Comparison of ENCODE assay signal across 20 mouse cellular contexts in the genomic region with DNA sequence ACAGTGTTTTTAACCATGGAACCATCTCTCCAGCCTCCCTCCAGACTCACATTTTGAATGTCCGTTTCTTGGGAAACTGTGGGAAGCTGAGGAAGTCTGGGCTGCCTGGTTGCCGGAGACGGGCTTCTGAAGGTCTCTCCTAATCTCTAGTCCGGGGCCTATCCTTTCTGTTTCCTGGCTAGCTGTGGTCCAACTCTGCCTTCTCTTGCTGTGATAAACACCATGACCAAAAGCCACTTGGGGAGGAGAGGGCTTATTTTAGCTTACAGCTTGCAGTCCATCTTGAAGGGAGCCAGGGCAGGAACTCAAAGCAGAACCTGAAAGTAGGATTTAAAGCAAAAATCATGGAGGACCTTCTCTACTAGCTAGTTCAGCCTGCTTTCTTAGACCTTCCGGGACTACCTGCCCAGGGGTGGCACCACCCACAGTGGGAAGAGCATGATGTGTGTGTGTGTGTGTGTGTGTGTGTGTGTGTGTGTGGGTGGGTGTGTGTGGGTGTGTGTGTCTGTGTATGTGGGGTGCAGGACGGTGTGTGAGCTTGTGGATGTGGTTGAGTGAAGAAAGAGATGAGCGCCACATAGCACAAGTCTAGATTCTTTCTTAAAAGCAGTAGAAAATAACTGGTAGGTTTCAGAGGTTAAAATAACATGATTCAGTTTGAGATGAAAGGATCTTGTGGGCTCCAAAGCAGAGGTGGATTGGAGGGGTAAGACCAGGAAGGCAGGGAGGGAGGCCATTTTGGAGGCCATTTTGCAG.
DNase-seq lines count a peak whose midpoint lies in the region; ATAC-seq and TF ChIP-seq lines count a peak whose summit lies in the region.
"Had no signal": no experiment of that assay in that cellular context is flagged by ENCODE, and none has a peak within 500 bp of the region (broad histone marks: within the 10 kb centered on the region; RNA-seq: fewer than 3 reads in every experiment).

No protein-coding gene starts in this region.

- no peak for TF ChIP-seq POLR2A in thymus, adult 2 months (IDR thresholded peaks at IDR 0.05; ENCODE audit: control insufficient read depth, extremely low read depth, insufficient read depth, low read length, poor library complexity)

- H3K4me2 ChIP-seq in liver, embryonic 13.5 days: no peak overlapping the region
- H3K4me2 ChIP-seq in liver, postnatal 0 days (ENCODE audit: low read depth, low read length): no peak overlapping the region
- H3K4me2 ChIP-seq: embryonic facial prominence, embryonic 15.5 days; heart, embryonic 15.5 days; hindbrain, embryonic 14.5 days; kidney, embryonic 15.5 days; midbrain, embryonic 13.5 days had no signal

- no peak for TF ChIP-seq EP300 in liver, postnatal 0 days (IDR thresholded peaks at IDR 0.05; ENCODE audit: low read depth)

- TF ChIP-seq CTCF in liver, postnatal 0 days (IDR thresholded peaks at IDR 0.05; ENCODE audit: low read depth): no peak
- TF ChIP-seq CTCF in thymus, adult 2 months (IDR thresholded peaks at IDR 0.05; ENCODE audit: borderline replicate concordance, control insufficient read depth, extremely low read depth, insufficient read depth, low read length, poor library complexity): no peak

- peak overlapping the region; percentile 15 for H3K27ac ChIP-seq in liver, embryonic 13.5 days
- no peak overlapping the region for H3K27ac ChIP-seq in liver, postnatal 0 days (ENCODE audit: low read depth)
- H3K27ac ChIP-seq in thymus, adult 2 months (ENCODE audit: control insufficient read depth, insufficient read depth, low read length): peak overlapping the region; percentile 86
- H3K27ac ChIP-seq: embryonic facial prominence, embryonic 15.5 days; gastrocnemius, adult 2 months; heart, embryonic 15.5 days; hindbrain, embryonic 14.5 days; kidney, embryonic 15.5 days; midbrain, embryonic 13.5 days had no signal

- peaks cover 53% of the 10 kb centered on the region for H3K4me1 ChIP-seq in liver, embryonic 13.5 days (replicated peaks)
- no peaks in the 10 kb centered on the region for H3K4me1 ChIP-seq in liver, postnatal 0 days (ENCODE audit: insufficient read depth)
- H3K4me1 ChIP-seq in thymus, adult 2 months (replicated peaks; ENCODE audit: control insufficient read depth, insufficient read depth, low read length): peaks cover 24% of the 10 kb centered on the region
- H3K4me1 ChIP-seq: embryonic facial prominence, embryonic 15.5 days; heart, embryonic 15.5 days; kidney, embryonic 15.5 days; midbrain, embryonic 13.5 days had no signal

- H3K27me3 ChIP-seq in liver, embryonic 13.5 days: no peaks in the 10 kb centered on the region
- no peaks in the 10 kb centered on the region for H3K27me3 ChIP-seq in liver, postnatal 0 days (ENCODE audit: insufficient read depth, low read length)
- no peaks in the 10 kb centered on the region for H3K27me3 ChIP-seq in thymus, adult 2 months (ENCODE audit: control insufficient read depth, insufficient read depth, low read length)
- H3K27me3 ChIP-seq: embryonic facial prominence, embryonic 15.5 days; heart, embryonic 15.5 days; kidney, embryonic 15.5 days; midbrain, embryonic 13.5 days had no signal

- no peak overlapping the region for H3K9ac ChIP-seq in liver, embryonic 13.5 days
- no peak overlapping the region for H3K9ac ChIP-seq in liver, postnatal 0 days (replicated peaks)
- H3K9ac ChIP-seq: embryonic facial prominence, embryonic 15.5 days; heart, embryonic 15.5 days; hindbrain, embryonic 14.5 days; kidney, embryonic 15.5 days; midbrain, embryonic 13.5 days had no signal

- no peaks in the 10 kb centered on the region for H3K9me3 ChIP-seq in liver, embryonic 13.5 days (replicated peaks)
- H3K9me3 ChIP-seq in liver, postnatal 0 days (ENCODE audit: low read length): no peaks in the 10 kb centered on the region
- H3K9me3 ChIP-seq: embryonic facial prominence, embryonic 15.5 days; heart, embryonic 15.5 days; kidney, embryonic 15.5 days; midbrain, embryonic 13.5 days had no signal

- 46% methylated on average over 7 of the region's 7 CpGs for WGBS in liver, embryonic 13.5 days (ENCODE audit: insufficient replicate concordance)
- WGBS in liver, postnatal 0 days (ENCODE audit: insufficient replicate concordance): 72% methylated on average over 7 of the region's 7 CpGs
- 67% methylated on average over 7 of the region's 7 CpGs for WGBS in thymus, adult 2 months

- no peaks in the 10 kb centered on the region for H3K36me3 ChIP-seq in liver, embryonic 13.5 days
- H3K36me3 ChIP-seq in liver, postnatal 0 days (replicated peaks; ENCODE audit: insufficient read depth, low read length): no peaks in the 10 kb centered on the region
- H3K36me3 ChIP-seq in thymus, adult 2 months (ENCODE audit: control insufficient read depth, insufficient read depth, low read length): no peaks in the 10 kb centered on the region
- H3K36me3 ChIP-seq: embryonic facial prominence, embryonic 15.5 days; heart, embryonic 15.5 days; kidney, embryonic 15.5 days; midbrain, embryonic 13.5 days had no signal

- H3K4me3 ChIP-seq in liver, embryonic 13.5 days (replicated peaks): no peak overlapping the region
- H3K4me3 ChIP-seq in liver, postnatal 0 days (ENCODE audit: low read depth, low read length): no peak overlapping the region
- H3K4me3 ChIP-seq in thymus, adult 2 months (ENCODE audit: control insufficient read depth, insufficient read depth, low read length): no peak overlapping the region
- H3K4me3 ChIP-seq: embryonic facial prominence, embryonic 15.5 days; gastrocnemius, adult 2 months; heart, embryonic 15.5 days; kidney, embryonic 15.5 days; midbrain, embryonic 13.5 days had no signal

- ATAC-seq in liver, embryonic 13.5 days (ENCODE audit: low read depth): no peak
- ATAC-seq in liver, postnatal 0 days: no peak
- ATAC-seq: forebrain, embryonic 14.5 days; midbrain, embryonic 13.5 days had no signal

- DNase-seq in liver, embryonic 13.5 days: no peak
- DNase-seq in liver, postnatal 0 days: no peak
- DNase-seq in CD8-positive naive resting alpha-beta T cell, adult 2 months (ENCODE audit: low read depth in 2 of 2, low spot score in 2 of 2): peak; percentile 27 to 55
- DNase-seq in thymus, adult 2 months: peak; percentile 38
- no peak for DNase-seq in right cerebral cortex, postnatal 14 days
- DNase-seq in ovary, adult 18-20 months (ENCODE audit: low spot score): no peak
- no peak for DNase-seq in kidney, adult 18-20 months
- DNase-seq: adrenal gland, postnatal 36 days; cerebellum, adult 9-10 months; gastrocnemius, adult 2 months; heart, postnatal 4 days; kidney, postnatal 36 days; lung, adult 2 months; lung, postnatal 14 days had no signal

Comparison
In these comparisons a context has a peak if more than half of its experiments do, and no peak if none do; other contexts are left out.
1. DNase-seq: peak in CD8-positive naive resting alpha-beta T cell, adult 2 months (2 of 2) and thymus, adult 2 months (single experiment); none in liver, embryonic 13.5 days (single experiment), liver, postnatal 0 days (single experiment), right cerebral cortex, postnatal 14 days (single experiment), ovary, adult 18-20 months (single experiment) and kidney, adult 18-20 months (single experiment).